Mouse (Mus musculus) heart, postnatal 0 days (tissue): ENCODE measurements around the gene Cd2. TPM values are rescaled to one million over a fixed set of nuclear protein-coding genes. Genes with fewer than 3 reads are reported as not detected.

Experiments
- ATAC-seq: fragments of 200-750 bp; cut with Nextera tagmentation; 2 replicates; pipeline ENCODE4 v1.8.0; 2017; ENCODE audit warnings: low read depth, moderate number of reproducible peaks, moderate library complexity; ENCODE audit not compliant: insufficient read depth
- DNase-seq: peaks from one replicate; pipeline ENCODE4 v3.0.0-alpha.2; 2016; ENCODE audit warnings: low spot score
- H3K27ac ChIP-seq: fragments of 300-500 bp; sonication (generic); 2 replicates; pipeline ENCODE4 v1.5.1; 2014; ENCODE audit warnings: low read depth, mild to moderate bottlenecking
- H3K27me3 ChIP-seq: fragments of 300-500 bp; sonication (generic); 2 replicates; pipeline ENCODE4 v1.6.1; 2014; ENCODE audit warnings: low read length, mixed read lengths; ENCODE audit not compliant: control insufficient read depth, insufficient read depth
- H3K36me3 ChIP-seq: fragments of 300-500 bp; sonication (generic); replicated peaks from 2 replicates; pipeline ENCODE4 v1.6.1; 2014; ENCODE audit warnings: low read length, mixed read lengths; ENCODE audit not compliant: control insufficient read depth, insufficient read depth
- H3K4me1 ChIP-seq: fragments of 300-500 bp; sonication (generic); 2 replicates; pipeline ENCODE4 v1.6.1; 2014; ENCODE audit warnings: antibody characterized with exemption; ENCODE audit not compliant: control insufficient read depth, insufficient read depth
- H3K4me2 ChIP-seq: fragments of 300-500 bp; sonication (generic); 2 replicates; pipeline ENCODE4 v1.6.1; 2014; ENCODE audit warnings: low read depth, mild to moderate bottlenecking, low read length, moderate library complexity
- H3K4me3 ChIP-seq: fragments of 300-500 bp; sonication (generic); 2 replicates; pipeline ENCODE4 v1.5.1; 2014; ENCODE audit warnings: low read depth, low read length
- H3K9ac ChIP-seq: fragments of 300-500 bp; sonication (generic); replicated peaks from 2 replicates; pipeline ENCODE4 v1.6.1; 2014; ENCODE audit warnings: low read depth, low read length, mixed read lengths
- H3K9me3 ChIP-seq: fragments of 300-500 bp; sonication (generic); replicated peaks from 2 replicates; pipeline ENCODE4 v1.6.1; 2016; ENCODE audit warnings: low read length; ENCODE audit not compliant: control insufficient read depth
- CTCF ChIP-seq: IDR thresholded peaks from 2 replicates; pipeline ENCODE4 v1.5.1; 2016; ENCODE audit warnings: antibody characterized with exemption, control low read depth, low read depth
- EP300 ChIP-seq: IDR thresholded peaks from 2 replicates; pipeline ENCODE4 v1.6.1; 2016; ENCODE audit warnings: antibody characterized with exemption, low read depth
- WGBS: fragments of 180-500 bp; shearing (Covaris S2); extraction: QIAGEN DNeasy Blood & Tissue Kit; methylation state at CpG from one replicate; pipeline ENCODE4 v1.1.7; 2014; 5-methylcytosine and 5-hydroxymethylcytosine counted together
- polyA plus RNA-seq: library from polyadenylated mRNA; unstranded; fragments of >200 nt; fragmentation: Nextera tagmentation; extraction: Ambion mirVana; gene quantifications from 2 replicates; pipeline ENCODE4 v1.2.1, GENCODE M21; 2015
- total RNA-seq: library from RNA; depleted of rRNA; stranded (reverse); fragments of >200 nt; gene quantifications from 2 replicates; pipeline ENCODE4 v1.2.3, GENCODE M21; 2014; ENCODE audit warnings: low replicate concordance

Gene Cd2
- total and polyA plus RNA-seq, 2 experiments from 2014 or later: not detected

DNA sequence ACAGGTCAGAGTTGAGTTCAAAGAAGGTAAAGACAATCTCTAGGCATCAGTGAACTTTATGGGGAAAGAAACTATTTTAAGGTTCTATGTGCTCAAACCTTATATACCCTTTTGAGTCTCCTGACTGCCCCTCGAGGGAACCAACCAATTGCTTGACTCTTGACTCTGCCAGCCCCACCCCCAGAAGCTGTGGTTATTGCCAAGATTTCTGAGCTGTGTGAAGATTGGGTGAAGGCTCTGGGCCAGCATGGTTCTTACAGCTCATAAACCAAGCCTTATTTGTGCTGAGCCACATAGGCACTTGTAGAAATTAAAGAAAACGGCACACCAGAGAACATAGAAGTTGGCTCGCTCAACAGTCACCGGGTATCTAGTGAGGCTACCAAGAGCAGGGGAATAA is 48.5 kb downstream of the Cd2 start:
- 81% methylated on average over 4 of the region's 4 CpGs for WGBS
- no peak overlapping the region for H3K4me2 ChIP-seq

DNA sequence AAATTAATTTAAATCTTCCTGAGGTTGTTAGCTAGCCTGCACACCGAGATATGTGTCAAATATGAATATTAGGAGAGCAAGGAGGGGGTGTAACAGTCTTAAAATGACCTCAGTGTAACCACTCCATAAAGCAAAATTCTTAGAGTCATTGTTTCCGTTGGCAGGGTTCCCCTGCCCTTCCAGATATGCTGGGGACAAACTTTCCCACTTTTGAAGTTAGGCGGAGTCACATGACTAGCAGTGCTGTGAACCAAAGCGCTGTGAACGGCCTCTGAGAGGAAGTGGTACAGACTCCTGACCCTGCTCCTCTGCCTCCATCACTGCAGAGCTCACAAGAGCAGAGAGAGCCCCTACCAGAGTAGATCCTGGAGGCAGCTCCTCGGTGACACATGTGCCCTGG is 49.0 kb downstream of the Cd2 start:
- Histone ChIP-seq H3K27ac (no peak overlapping the region), H3K36me3 (no peaks in the 10 kb centered on the region), H3K9ac (no peak overlapping the region), H3K4me2 (no peak overlapping the region), H3K4me1 (no peaks in the 10 kb centered on the region), H3K4me3 (no peak overlapping the region), H3K9me3 (no peaks in the 10 kb centered on the region), H3K27me3 (no peaks in the 10 kb centered on the region)
- WGBS: 75% methylated on average over 6 of the region's 6 CpGs
- TF ChIP-seq CTCF (no peak), EP300 (no peak)
- DNase-seq (no peak), ATAC-seq (no peak)

More for the DNA sequence above, 48.5 kb downstream of the Cd2 start:
- TF ChIP-seq EP300 (no peak), CTCF (no peak)
- Histone ChIP-seq H3K27ac (no peak overlapping the region), H3K27me3 (no peaks in the 10 kb centered on the region), H3K9me3 (no peaks in the 10 kb centered on the region), H3K9ac (no peak overlapping the region), H3K4me3 (no peak overlapping the region), H3K36me3 (no peaks in the 10 kb centered on the region), H3K4me1 (no peaks in the 10 kb centered on the region)
- ATAC-seq: no peak
- no peak for DNase-seq

DNA sequence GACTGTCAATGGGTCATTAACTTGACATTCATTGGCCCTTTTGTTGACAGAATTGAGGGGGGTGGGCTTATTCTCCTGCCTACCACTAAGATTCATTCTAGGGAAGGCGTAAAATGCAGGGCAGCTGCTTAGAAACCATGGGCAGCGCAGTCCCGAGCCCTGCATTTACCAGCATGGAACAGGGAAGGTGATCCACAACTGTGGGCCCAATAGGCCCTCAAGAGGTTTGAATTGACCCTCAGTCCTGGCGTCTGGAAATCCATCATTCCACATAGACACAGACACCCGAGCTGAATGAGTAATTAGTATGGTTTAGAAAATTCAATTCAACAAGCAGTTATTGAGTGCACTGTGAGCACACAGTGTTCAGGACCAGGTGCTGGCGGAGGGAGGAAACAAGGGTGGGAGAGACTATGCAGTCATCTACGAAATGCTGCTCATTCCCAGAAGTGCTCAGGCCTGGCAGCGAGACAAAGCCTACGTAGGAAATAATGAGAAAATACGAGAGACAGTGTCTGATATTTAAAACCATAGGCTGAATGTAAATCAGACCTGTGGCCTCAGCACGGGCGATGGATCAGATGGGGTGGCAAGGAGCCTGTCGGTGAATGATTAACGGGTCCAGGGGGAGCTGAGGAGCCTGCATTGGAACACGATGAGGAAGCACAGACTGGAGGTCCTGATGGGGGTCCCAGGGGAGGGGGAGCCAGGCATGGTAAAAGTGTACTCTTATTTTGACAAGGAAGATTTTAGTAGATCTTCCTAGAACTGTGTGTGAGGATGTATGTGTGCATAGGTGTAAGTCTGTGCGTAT is 50.5 kb downstream of the Cd2 start:
- H3K4me3 ChIP-seq: no peak overlapping the region
- no peak overlapping the region for H3K4me2 ChIP-seq
- no peaks in the 10 kb centered on the region for H3K27me3 ChIP-seq
- no peak overlapping the region for H3K27ac ChIP-seq
- no peaks in the 10 kb centered on the region for H3K4me1 ChIP-seq
- DNase-seq (no peak), ATAC-seq (no peak)
- no peak overlapping the region for H3K9ac ChIP-seq
- no peaks in the 10 kb centered on the region for H3K9me3 ChIP-seq
- TF ChIP-seq EP300: no peak
- WGBS: 74% methylated on average over 16 of the region's 16 CpGs
- H3K36me3 ChIP-seq: no peaks in the 10 kb centered on the region

DNA sequence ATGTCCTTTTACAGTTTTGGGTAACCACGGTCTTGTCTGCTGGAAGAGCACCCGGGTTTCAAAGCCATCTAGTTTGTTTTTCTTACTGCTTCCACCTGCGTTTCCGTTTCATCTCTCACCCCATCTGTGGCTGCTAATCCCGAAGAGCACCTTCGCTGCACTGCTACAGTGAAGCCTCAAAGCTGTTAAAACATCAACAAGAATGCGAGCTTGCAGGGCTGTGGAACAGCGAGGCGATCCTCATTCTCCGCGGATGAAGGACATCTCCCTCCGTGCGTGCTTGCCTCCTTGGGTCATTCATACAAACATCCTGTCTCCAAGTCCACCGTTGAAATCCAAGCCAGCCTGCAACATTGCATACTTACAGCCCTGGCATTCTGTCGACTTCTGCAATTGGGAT is 51.5 kb downstream of the Cd2 start:
- Histone ChIP-seq H3K4me1 (no peaks in the 10 kb centered on the region), H3K9ac (no peak overlapping the region), H3K4me2 (no peak overlapping the region), H3K4me3 (no peak overlapping the region), H3K27ac (no peak overlapping the region; the same call in 1 of the 2 replicates), H3K9me3 (no peaks in the 10 kb centered on the region), H3K27me3 (no peaks in the 10 kb centered on the region), H3K36me3 (no peaks in the 10 kb centered on the region)
- TF ChIP-seq CTCF: no peak
- TF ChIP-seq EP300: no peak
- no peak for ATAC-seq
- DNase-seq: no peak
- WGBS: 35% methylated on average over 15 of the region's 15 CpGs

DNA sequence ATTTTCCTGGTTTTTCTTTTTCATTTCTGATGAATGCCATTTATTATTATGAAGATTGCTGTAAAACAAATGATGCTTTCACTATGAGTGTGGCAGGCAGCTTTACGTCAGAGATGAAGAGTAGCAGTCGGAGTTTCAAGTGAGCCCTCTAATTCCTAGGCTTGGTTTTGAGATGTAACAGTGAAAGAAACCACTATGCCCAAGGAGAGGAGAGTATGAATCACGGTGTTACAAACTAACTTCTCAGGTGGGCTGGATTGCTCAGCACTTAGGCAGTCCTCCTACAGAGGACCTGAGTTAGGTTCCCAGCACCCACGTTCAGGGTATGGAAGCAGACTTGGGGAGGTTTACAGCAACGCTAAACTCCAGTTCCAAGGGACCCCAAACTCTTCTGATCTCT is 52.4 kb downstream of the Cd2 start:
- WGBS: 92% methylated on average over 5 of the region's 5 CpGs
- ATAC-seq (no peak), DNase-seq (no peak)
- TF ChIP-seq EP300 (no peak), CTCF (no peak)
- Histone ChIP-seq H3K27ac (no peak overlapping the region), H3K9ac (no peak overlapping the region), H3K36me3 (no peaks in the 10 kb centered on the region), H3K9me3 (no peaks in the 10 kb centered on the region), H3K27me3 (no peaks in the 10 kb centered on the region), H3K4me2 (no peak overlapping the region), H3K4me1 (no peaks in the 10 kb centered on the region), H3K4me3 (no peak overlapping the region)

DNA sequence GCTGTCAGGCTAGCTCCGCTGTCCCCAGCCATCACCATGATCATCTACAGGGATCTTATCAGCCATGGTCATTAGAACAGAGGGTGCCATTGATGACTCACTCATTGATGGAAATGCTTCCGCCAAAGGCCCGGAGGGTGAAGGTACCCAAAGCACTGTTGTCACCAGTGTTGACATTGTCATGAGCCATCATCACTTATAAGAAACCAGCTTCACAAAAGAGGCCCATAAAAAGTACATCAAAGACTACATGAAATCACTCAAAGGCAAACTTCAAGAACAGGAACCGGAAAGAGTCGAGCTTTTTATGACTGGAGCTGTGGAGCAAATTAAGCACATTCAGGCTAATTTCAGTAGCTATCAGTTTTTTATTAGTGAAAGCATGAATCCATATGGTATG is 54.3 kb downstream of the Cd2 start:
- Histone ChIP-seq H3K4me2 (no peak overlapping the region), H3K36me3 (no peaks in the 10 kb centered on the region), H3K4me3 (no peak overlapping the region), H3K4me1 (no peaks in the 10 kb centered on the region), H3K9me3 (no peaks in the 10 kb centered on the region), H3K9ac (no peak overlapping the region), H3K27me3 (no peaks in the 10 kb centered on the region), H3K27ac (no peak overlapping the region)
- no peak for TF ChIP-seq CTCF
- TF ChIP-seq EP300: no peak
- DNase-seq: no peak
- 87% methylated on average over 5 of the region's 5 CpGs for WGBS
- ATAC-seq: no peak
